Mouse (Mus musculus) small intestine, adult 2 months (tissue): Measurements from ENCODE around the gene Casq2. TPM values are rescaled to one million over a fixed set of nuclear protein-coding genes. Genes with fewer than 3 reads are reported as not detected.

Experiments
- H3K27ac ChIP-seq: fragments of 200-500 bp; 2 replicates; pipeline ENCODE4 v1.5.1; 2012; ENCODE audit warnings: low read depth, low read length, control low read depth, inconsistent platforms; ENCODE audit not compliant: insufficient read depth
- H3K27me3 ChIP-seq: fragments of 200-500 bp; 2 replicates; pipeline ENCODE4 v1.6.1; 2012; ENCODE audit warnings: mild to moderate bottlenecking, moderate library complexity, low read length, inconsistent platforms; ENCODE audit not compliant: control insufficient read depth, insufficient read depth
- H3K36me3 ChIP-seq: fragments of 200-500 bp; 2 replicates; pipeline ENCODE4 v1.6.1; 2012; ENCODE audit warnings: mild to moderate bottlenecking, low read length, control low read depth, inconsistent platforms; ENCODE audit not compliant: control insufficient read depth, insufficient read depth
- H3K4me1 ChIP-seq: fragments of 200-500 bp; 2 replicates; pipeline ENCODE4 v1.6.1; 2012; ENCODE audit warnings: low read length, inconsistent platforms, mixed read lengths; ENCODE audit not compliant: control insufficient read depth, insufficient read depth, insufficient read length
- H3K4me3 ChIP-seq: fragments of 200-500 bp; 2 replicates; pipeline ENCODE4 v1.5.1; 2012; ENCODE audit warnings: low read depth, mild to moderate bottlenecking, control low read depth, inconsistent platforms, low read length, moderate library complexity
- CTCF ChIP-seq: fragments of 200-500 bp; IDR thresholded peaks from 2 replicates; pipeline ENCODE4 v1.5.1; 2012; ENCODE audit warnings: low read depth, mild to moderate bottlenecking, control low read depth, inconsistent platforms, low read length, moderate library complexity, mixed read lengths; ENCODE audit not compliant: insufficient replicate concordance, insufficient read length; ENCODE audit errors: extremely low read depth
- POLR2A ChIP-seq: fragments of 200-500 bp; IDR thresholded peaks from 2 replicates; pipeline ENCODE4 v1.6.1; 2012; ENCODE audit warnings: low read depth, mild to moderate bottlenecking, control low read depth, inconsistent platforms, low read length, moderate library complexity
- WGBS: fragments of 180-500 bp; shearing (Covaris S2); methylation state at CpG from one replicate; pipeline ENCODE4 v1.1.7; 2018; 5-methylcytosine and 5-hydroxymethylcytosine counted together
- polyA plus RNA-seq: library from polyadenylated mRNA; depleted of rRNA; stranded (reverse); fragments of >200 nt; gene quantifications from 2 replicates; pipeline ENCODE4 v1.2.3, GENCODE M21; 2012

The Casq2 gene
- polyA plus RNA-seq, 1 experiment, result 1.1 TPM

DNA sequence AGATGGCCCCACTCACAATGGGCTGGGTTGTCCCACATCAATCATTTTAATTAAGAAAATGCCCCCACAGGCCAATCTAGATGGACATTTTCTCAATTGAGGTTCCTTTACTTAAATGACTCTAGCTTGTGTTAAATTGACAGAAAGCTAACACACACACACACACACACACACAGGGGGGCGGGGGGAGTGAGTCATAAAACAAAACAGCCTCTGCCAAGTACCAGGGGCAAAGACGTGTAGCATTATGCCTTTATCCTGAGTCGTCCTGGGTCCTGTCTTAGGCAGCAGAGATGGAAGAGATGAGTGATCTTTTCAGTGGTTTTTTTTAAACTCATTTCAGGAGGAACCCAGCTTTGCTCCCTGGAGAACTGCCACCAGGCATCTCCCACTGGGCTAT, 34.2 kb upstream of the Casq2 start:
- TF ChIP-seq CTCF, result no peak
- no peak for TF ChIP-seq POLR2A
- H3K4me1 ChIP-seq, result no peaks in the 10 kb centered on the region
- H3K4me3 ChIP-seq, result no peak overlapping the region
- no peaks in the 10 kb centered on the region for H3K36me3 ChIP-seq
- H3K27me3 ChIP-seq, result no peaks in the 10 kb centered on the region
- WGBS, result 41% methylated on average over 3 of the region's 3 CpGs
- H3K27ac ChIP-seq, result no peak overlapping the region

DNA sequence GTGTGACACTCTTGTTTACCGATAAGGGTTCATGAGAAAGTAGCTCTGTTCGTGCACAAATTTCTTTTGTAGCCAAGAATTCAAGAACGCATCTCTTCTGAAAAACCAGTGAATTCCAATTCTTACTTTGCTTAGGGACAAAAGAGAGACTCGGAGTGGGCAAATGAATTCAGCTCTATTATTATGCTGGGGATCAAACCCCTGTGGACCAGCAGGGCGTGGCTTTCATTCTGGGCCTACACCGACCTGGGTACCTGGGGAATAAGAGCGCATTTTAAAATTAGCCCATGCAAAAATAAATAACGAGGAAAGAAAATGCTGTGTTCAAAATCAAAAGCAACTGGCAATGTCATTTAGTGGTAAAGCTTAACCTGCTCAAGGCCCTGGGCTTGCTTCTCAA, 32.9 kb upstream of the Casq2 start:
- no peaks in the 10 kb centered on the region for H3K4me1 ChIP-seq
- no peaks in the 10 kb centered on the region for H3K27me3 ChIP-seq
- WGBS, result 66% methylated on average over 8 of the region's 8 CpGs
- H3K4me3 ChIP-seq, result no peak overlapping the region
- TF ChIP-seq CTCF (no peak), POLR2A (no peak)
- no peak overlapping the region for H3K27ac ChIP-seq
- H3K36me3 ChIP-seq, result no peaks in the 10 kb centered on the region

DNA sequence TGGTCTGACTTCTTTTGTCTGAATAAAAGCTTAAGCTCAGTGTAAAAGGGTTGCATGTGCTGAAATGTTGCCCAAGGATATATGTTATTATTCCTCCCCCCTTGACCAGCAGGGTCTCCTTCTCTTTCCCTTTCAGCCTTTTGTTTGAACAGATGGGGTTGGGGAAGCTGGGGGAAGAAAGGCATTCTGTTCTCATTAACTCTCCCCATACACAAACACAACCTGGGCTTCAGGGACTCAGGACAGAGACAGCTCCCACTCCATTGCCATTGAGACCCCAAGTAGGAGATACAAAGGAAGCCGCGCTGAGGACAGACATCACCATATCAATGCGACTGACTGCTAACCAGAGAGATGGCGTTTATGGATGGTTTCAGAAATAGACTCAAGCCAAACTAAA, 30.3 kb upstream of the Casq2 start:
- H3K36me3 ChIP-seq, result no peaks in the 10 kb centered on the region
- no peak overlapping the region for H3K27ac ChIP-seq
- WGBS, result 84% methylated on average over 4 of the region's 4 CpGs
- no peaks in the 10 kb centered on the region for H3K27me3 ChIP-seq
- H3K4me1 ChIP-seq, result no peaks in the 10 kb centered on the region
- H3K4me3 ChIP-seq, result no peak overlapping the region
- TF ChIP-seq CTCF (no peak), POLR2A (no peak)

DNA sequence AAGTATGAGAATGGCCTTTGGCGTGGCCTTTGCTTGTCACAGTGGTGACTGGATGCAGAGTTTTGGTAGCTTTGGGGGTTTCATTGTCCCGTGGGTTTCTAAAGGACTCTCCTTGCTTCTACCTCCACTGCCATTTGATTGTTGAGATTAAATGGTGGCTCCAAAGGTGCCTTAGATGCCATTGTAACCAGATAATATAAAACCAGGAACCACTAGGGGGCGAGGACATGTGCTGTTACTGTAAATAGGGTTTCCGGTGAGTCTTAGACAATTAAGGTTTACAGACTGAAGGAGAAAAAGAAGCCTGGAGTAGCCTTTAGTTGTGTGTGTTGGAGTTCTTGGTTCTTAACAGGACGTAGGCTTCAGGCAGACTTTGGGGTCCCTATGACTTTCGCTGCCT, 26.1 kb upstream of the Casq2 start:
- no peak for TF ChIP-seq CTCF
- no peak for TF ChIP-seq POLR2A
- H3K27ac ChIP-seq, result no peak overlapping the region
- no peak overlapping the region for H3K4me3 ChIP-seq
- no peaks in the 10 kb centered on the region for H3K36me3 ChIP-seq
- peaks cover 6% of the 10 kb centered on the region for H3K4me1 ChIP-seq
- no peaks in the 10 kb centered on the region for H3K27me3 ChIP-seq
- 83% methylated on average over 6 of the region's 6 CpGs for WGBS

DNA sequence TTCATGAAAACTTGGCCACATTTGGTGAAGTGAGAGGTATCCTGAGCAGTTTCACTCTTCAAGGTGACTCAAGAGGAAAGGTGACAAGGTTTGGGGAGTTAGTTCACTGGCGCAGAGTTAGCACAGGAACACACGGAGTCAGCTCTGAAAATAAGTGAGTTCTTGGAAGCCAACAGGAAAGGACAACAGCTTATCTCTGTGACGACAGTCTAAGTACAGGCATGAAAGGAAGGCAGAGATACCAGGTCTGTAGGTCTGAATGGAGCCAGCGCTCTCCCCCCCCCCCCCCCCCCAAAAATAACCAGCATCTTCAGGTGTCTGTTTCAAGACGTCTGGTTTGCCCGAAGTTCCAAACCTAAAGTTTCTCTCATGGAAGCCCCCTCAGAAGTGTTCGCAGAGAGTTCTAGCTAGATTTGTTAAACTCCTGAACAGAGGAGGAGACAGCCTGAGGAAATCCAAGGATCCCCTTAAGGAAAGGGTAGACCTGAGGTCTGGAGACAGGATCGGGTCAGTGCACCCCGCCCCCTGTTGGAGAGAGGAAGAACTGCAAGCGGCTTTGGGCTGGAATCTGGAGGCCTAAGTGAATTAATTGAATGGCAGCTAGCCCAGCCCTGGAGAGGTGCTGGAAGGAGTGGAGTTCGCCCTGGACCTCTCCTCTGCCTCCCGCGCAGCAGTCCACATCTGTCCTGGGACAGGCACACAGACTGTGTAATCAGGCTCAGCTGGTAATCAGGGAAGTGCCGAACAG, 24.1 kb upstream of the Casq2 start:
- peak; percentile 78; the same call in 1 of the 2 replicates for TF ChIP-seq CTCF
- TF ChIP-seq POLR2A, result no peak
- Histone ChIP-seq H3K36me3 (no peaks in the 10 kb centered on the region), H3K4me1 (peaks cover 6% of the 10 kb centered on the region), H3K4me3 (no peak overlapping the region), H3K27me3 (no peaks in the 10 kb centered on the region), H3K27ac (no peak overlapping the region)
- WGBS, result 37% methylated on average over 14 of the region's 14 CpGs

DNA sequence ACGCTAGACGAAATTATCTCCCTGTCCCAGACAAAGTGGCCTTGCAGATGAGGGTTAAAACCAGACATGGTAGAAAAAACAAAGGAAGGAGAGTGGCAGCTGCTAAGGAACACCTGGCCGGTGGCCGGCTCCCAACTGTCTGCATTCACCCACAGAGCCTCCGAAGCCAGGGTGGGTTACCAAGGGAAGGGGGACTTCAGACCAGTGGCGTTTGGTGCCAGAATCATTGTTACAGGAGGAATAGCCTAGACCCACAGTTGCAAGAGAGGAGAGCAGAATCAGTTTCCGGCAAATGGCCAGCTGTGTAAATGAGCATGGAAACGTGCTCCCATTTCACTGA, 23.6 kb upstream of the Casq2 start:
- TF ChIP-seq POLR2A (no peak), CTCF (no peak)
- Histone ChIP-seq H3K36me3 (no peaks in the 10 kb centered on the region), H3K4me3 (no peak overlapping the region), H3K4me1 (peaks cover 6% of the 10 kb centered on the region), H3K27me3 (no peaks in the 10 kb centered on the region), H3K27ac (no peak overlapping the region)
- 19% methylated on average over 8 of the region's 8 CpGs for WGBS

DNA sequence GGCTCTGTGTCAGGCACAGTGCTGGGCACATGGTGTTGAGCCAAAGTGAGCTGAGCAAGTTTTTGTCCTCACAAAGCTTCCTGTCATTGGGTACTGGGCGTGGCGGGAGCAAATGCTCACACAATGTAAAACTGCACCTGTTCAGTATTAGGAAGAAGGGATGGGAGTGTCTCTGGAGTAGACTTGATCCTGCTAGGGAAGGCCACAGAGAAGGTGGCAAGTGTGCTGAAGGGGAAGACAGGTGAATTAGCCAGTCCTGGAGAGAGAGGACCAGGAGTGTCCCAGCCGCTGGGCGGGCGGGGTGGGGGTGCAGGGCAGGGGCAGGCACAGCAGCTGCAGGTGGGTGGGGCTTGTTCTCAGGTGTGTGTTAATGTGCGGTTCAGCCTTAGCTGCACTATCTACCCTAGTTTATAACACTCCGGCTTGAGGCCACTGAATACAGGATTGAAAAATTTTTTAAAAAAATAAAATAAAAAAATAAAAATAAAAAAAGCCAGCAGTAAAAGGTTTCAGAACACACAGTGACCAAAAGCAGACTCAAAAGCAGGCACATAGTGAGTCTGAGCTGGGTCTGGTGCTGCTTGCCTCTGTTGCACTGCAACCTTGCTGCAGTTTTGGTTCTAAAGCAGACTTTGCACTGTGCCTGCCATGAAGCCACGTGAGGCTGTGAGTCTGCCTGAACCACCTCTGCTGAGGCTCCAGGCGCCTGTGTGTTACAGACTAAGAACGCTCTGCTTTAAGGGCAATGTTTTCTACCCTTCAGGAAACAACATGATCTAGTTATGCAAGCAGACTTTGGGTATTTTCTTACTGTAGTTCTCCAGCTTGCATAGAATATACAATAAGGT, 22.7 kb upstream of the Casq2 start:
- H3K4me3 ChIP-seq, result no peak overlapping the region

More for the DNA sequence above, 22.7 kb upstream of the Casq2 start:
- Histone ChIP-seq H3K4me1 (peaks cover 6% of the 10 kb centered on the region), H3K27me3 (no peaks in the 10 kb centered on the region), H3K36me3 (no peaks in the 10 kb centered on the region), H3K27ac (no peak overlapping the region)
- WGBS, result 28% methylated on average over 10 of the region's 10 CpGs
- TF ChIP-seq CTCF, result no peak
- TF ChIP-seq POLR2A, result no peak
